Mouse (Mus musculus) adrenal gland, postnatal 36 days (tissue): ENCODE data around the gene Phgr1. TPM values are rescaled to one million over a fixed set of nuclear protein-coding genes. Genes with fewer than 3 reads are reported as not detected.
A peak's percentile ranks its signal among the peaks of the same experiment; 100 is the strongest.

Source experiments
- DNase-seq, 2 experiments: peaks; one replicate each; pipeline ENCODE4 v3.0.0; 2021; ENCODE audit warnings: mixed read lengths in 1 of 2
- total RNA-seq, 2 experiments: library from RNA; stranded (reverse); gene quantifications; 2 replicates each; pipeline ENCODE4 v1.2.3; 2021

The Phgr1 gene
- total RNA-seq, 2 experiments from 2014 or later, result not detected

- no peak for DNase-seq
Observed at GRCm38 (mm10) chr2:118751896-118752791, 20.4 kb upstream of the Phgr1 start.

GRCm38 (mm10) chr2:118752792-118753108 lies 19.8 kb upstream of the Phgr1 start:
- no peak for DNase-seq

- no peak for DNase-seq
Observed at GRCm38 (mm10) chr2:118754143-118754542, 18.4 kb upstream of the Phgr1 start.

GRCm38 (mm10) chr2:118755407-118755806 lies 17.2 kb upstream of the Phgr1 start:
- DNase-seq, result no peak

GRCm38 (mm10) chr2:118756103-118756502 lies 16.5 kb upstream of the Phgr1 start:
- DNase-seq, result no peak

- peak; percentile 40 to 61 for DNase-seq
Observed at GRCm38 (mm10) chr2:118759828-118760227, 12.7 kb upstream of the Phgr1 start.

GRCm38 (mm10) chr2:118760311-118761025 lies 12.1 kb upstream of the Phgr1 start:
- DNase-seq, result peak in 1 of 2 experiments; percentile 41

GRCm38 (mm10) chr2:118761358-118761757 lies 11.2 kb upstream of the Phgr1 start:
- DNase-seq, result no peak

GRCm38 (mm10) chr2:118761906-118762783 lies 10.4 kb upstream of the Phgr1 start, which contains the start of gene Ccdc9b:
Gene Ccdc9b, minus strand, starts transcription at chr2:118762661.
- peak; percentile 96 to 97 for DNase-seq

- no peak for DNase-seq
Observed at GRCm38 (mm10) chr2:118762784-118763148, 9.8 kb upstream of the Phgr1 start.

GRCm38 (mm10) chr2:118763469-118763868 lies 9.1 kb upstream of the Phgr1 start:
- DNase-seq, result peak; percentile 38 to 61

- DNase-seq, result peak; percentile 39 to 65
Observed at GRCm38 (mm10) chr2:118764094-118764831, 8.3 kb upstream of the Phgr1 start.

- DNase-seq, result no peak
Observed at GRCm38 (mm10) chr2:118764875-118765274, 7.7 kb upstream of the Phgr1 start.

- no peak for DNase-seq
Observed at GRCm38 (mm10) chr2:118766041-118767033, 6.2 kb upstream of the Phgr1 start.

GRCm38 (mm10) chr2:118774536-118774935 lies 2.0 kb downstream of the Phgr1 start:
- no peak for DNase-seq

GRCm38 (mm10) chr2:118775396-118775795 lies 2.8 kb downstream of the Phgr1 start:
- DNase-seq, result no peak

- no peak for DNase-seq
Observed at GRCm38 (mm10) chr2:118775846-118776245, 3.3 kb downstream of the Phgr1 start.

GRCm38 (mm10) chr2:118776295-118776694 lies 3.7 kb downstream of the Phgr1 start:
- no peak for DNase-seq

GRCm38 (mm10) chr2:118778418-118778817 lies 5.8 kb downstream of the Phgr1 start:
- DNase-seq, result no peak

- no peak for DNase-seq
Observed at GRCm38 (mm10) chr2:118779065-118779464, 6.5 kb downstream of the Phgr1 start.
